ENCODE assay signal across 14 mouse cellular contexts in the genomic region with DNA sequence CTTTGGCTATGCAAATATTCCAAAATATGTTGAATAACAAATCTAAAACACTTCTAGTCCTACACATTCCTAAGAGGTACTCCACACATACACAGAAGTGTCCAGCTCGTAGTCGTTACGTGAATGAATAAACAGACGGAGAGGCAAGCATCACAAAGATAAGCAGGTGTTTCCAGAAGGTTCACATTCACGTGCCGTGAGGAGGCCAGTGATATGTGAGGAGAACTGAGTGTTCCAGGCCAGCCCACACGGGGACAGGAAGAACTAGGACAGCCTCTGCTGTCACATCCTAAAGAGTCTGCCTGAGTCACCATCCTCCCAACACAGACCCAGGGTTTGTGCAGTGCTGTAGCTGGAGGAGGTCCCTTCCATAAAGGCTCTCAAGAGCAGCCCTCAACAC. TPM values are rescaled to one million over a fixed set of nuclear protein-coding genes. Genes with fewer than 3 reads are reported as not detected.
A peak's percentile ranks its signal among the peaks of the same experiment; 100 is the strongest.
DNase-seq lines count a peak whose midpoint lies in the region; ATAC-seq and TF ChIP-seq lines count a peak whose summit lies in the region.
"Had no signal": no experiment of that assay in that cellular context is flagged by ENCODE, and none has a peak within 500 bp of the region (broad histone marks: within the 10 kb centered on the region; RNA-seq: fewer than 3 reads in every experiment).

No protein-coding gene starts in this region.

- DNase-seq in heart, embryonic 10.5 days (ENCODE audit: low spot score), result no peak
- no peak for DNase-seq in heart, adult 9 months (ENCODE audit: low spot score in 2 of 2)
- peak; percentile 25 to 31 for DNase-seq in right cerebral cortex, adult 2 months (ENCODE audit: low spot score in 2 of 2)
- no peak for DNase-seq in right cerebral cortex, postnatal 14 days
- peak; percentile 54 for DNase-seq in lung, adult 2 months
- no peak for DNase-seq in stomach, postnatal 0 days (ENCODE audit: low spot score)
- no peak for DNase-seq in thymus, postnatal 14 days
- DNase-seq: adrenal gland, adult 8-10 months; gastrocnemius, postnatal 10 days; kidney, adult 9 months had no signal

- no peak for TF ChIP-seq EP300 in stomach, postnatal 0 days (optimal IDR thresholded peaks at IDR 0.05)

- H3K9ac ChIP-seq in stomach, postnatal 0 days (ENCODE audit: low read length), result no peak overlapping the region
- H3K9ac ChIP-seq in kidney, embryonic 16.5 days (replicated peaks; ENCODE audit: low read length), result no peak overlapping the region
- H3K9ac ChIP-seq: hindbrain, embryonic 14.5 days; limb, embryonic 13.5 days had no signal

- H3K4me1 ChIP-seq in heart, embryonic 10.5 days, result peaks cover 17% of the 10 kb centered on the region
- peaks cover 7% of the 10 kb centered on the region; the same call in 1 of the 2 replicates for H3K4me1 ChIP-seq in lung, adult 2 months (ENCODE audit: control insufficient read depth, insufficient read depth, low read length)
- H3K4me1 ChIP-seq in stomach, postnatal 0 days (replicated peaks; ENCODE audit: control insufficient read depth, insufficient read depth), result no peaks in the 10 kb centered on the region
- no peaks in the 10 kb centered on the region for H3K4me1 ChIP-seq in kidney, embryonic 16.5 days (ENCODE audit: insufficient read depth, low read length)
- H3K4me1 ChIP-seq: limb, embryonic 13.5 days had no signal

- H3K4me3 ChIP-seq in heart, embryonic 10.5 days, result no peak overlapping the region
- H3K4me3 ChIP-seq in lung, adult 2 months (replicated peaks; ENCODE audit: extremely low read depth, low read depth, low read length), result no peak overlapping the region
- no peak overlapping the region for H3K4me3 ChIP-seq in stomach, postnatal 0 days (ENCODE audit: low read depth, low read length)
- H3K4me3 ChIP-seq in kidney, embryonic 16.5 days (ENCODE audit: low read length), result no peak overlapping the region
- H3K4me3 ChIP-seq: limb, embryonic 13.5 days had no signal

- H3K36me3 ChIP-seq in heart, embryonic 10.5 days, result no peaks in the 10 kb centered on the region
- H3K36me3 ChIP-seq in stomach, postnatal 0 days (ENCODE audit: control insufficient read depth, insufficient read depth, low read length), result no peaks in the 10 kb centered on the region
- H3K36me3 ChIP-seq in kidney, embryonic 16.5 days (ENCODE audit: insufficient read depth, low read length), result no peaks in the 10 kb centered on the region
- H3K36me3 ChIP-seq: limb, embryonic 13.5 days had no signal

- no peak for TF ChIP-seq POLR2A in lung, adult 2 months (IDR thresholded peaks at IDR 0.05; ENCODE audit: borderline replicate concordance, extremely low read depth, low read depth, low read length)

- WGBS in heart, embryonic 10.5 days, result 39% methylated on average over 7 of the region's 7 CpGs
- 32% methylated on average over 7 of the region's 7 CpGs for WGBS in lung, adult 2 months
- WGBS in stomach, postnatal 0 days, result 46% methylated on average over 7 of the region's 7 CpGs
- 84% methylated on average over 7 of the region's 7 CpGs for WGBS in kidney, embryonic 16.5 days

- H3K4me2 ChIP-seq in stomach, postnatal 0 days (replicated peaks; ENCODE audit: low read depth), result no peak overlapping the region
- no peak overlapping the region for H3K4me2 ChIP-seq in kidney, embryonic 16.5 days (replicated peaks; ENCODE audit: low read depth, low read length)
- H3K4me2 ChIP-seq: hindbrain, embryonic 14.5 days; limb, embryonic 13.5 days had no signal

- no peaks in the 10 kb centered on the region for H3K27me3 ChIP-seq in heart, embryonic 10.5 days (ENCODE audit: insufficient read depth, poor library complexity, severe bottlenecking)
- H3K27me3 ChIP-seq in stomach, postnatal 0 days (ENCODE audit: control insufficient read depth, insufficient read depth, low read length), result no peaks in the 10 kb centered on the region
- no peaks in the 10 kb centered on the region for H3K27me3 ChIP-seq in kidney, embryonic 16.5 days (ENCODE audit: insufficient read depth, low read length)
- H3K27me3 ChIP-seq: limb, embryonic 13.5 days had no signal

- no peaks in the 10 kb centered on the region for H3K9me3 ChIP-seq in heart, embryonic 10.5 days
- no peaks in the 10 kb centered on the region for H3K9me3 ChIP-seq in stomach, postnatal 0 days (ENCODE audit: control insufficient read depth, low read length)
- no peaks in the 10 kb centered on the region for H3K9me3 ChIP-seq in kidney, embryonic 16.5 days (ENCODE audit: low read length)
- H3K9me3 ChIP-seq: limb, embryonic 13.5 days had no signal

- TF ChIP-seq CTCF in lung, adult 2 months (IDR thresholded peaks at IDR 0.05; ENCODE audit: insufficient read depth, low read length), result no peak
- no peak for TF ChIP-seq CTCF in stomach, postnatal 0 days (IDR thresholded peaks at IDR 0.05; ENCODE audit: low read depth)

- peak; percentile 67; the same call in 1 of the 2 replicates for ATAC-seq in stomach, postnatal 0 days (ENCODE audit: low FRiP score, low TSS enrichment)
- no peak for ATAC-seq in kidney, embryonic 16.5 days (ENCODE audit: low FRiP score, low TSS enrichment)
- ATAC-seq: Patski had no signal

- H3K27ac ChIP-seq in heart, embryonic 10.5 days, result 0 out of 2 replicates have a peak overlapping the region, but pooled peaks have one; percentile 38
- H3K27ac ChIP-seq in stomach, postnatal 0 days (replicated peaks), result no peak overlapping the region
- no peak overlapping the region for H3K27ac ChIP-seq in kidney, embryonic 16.5 days (ENCODE audit: low read length)
- H3K27ac ChIP-seq: hindbrain, embryonic 14.5 days; limb, embryonic 13.5 days had no signal

RNA-seq across cellular contexts. Expression of gene Hopx, which starts 36.2 kb away (rescaled TPM):
- polyA plus RNA-seq in heart, embryonic 10.5 days (2016; fragmentation: Nextera tagmentation; extraction: Ambion mirVana), result 6.7 and 11.5 TPM in 2 replicates
- 592 and 698 TPM in 2 replicates for polyA plus RNA-seq in lung, adult 2 months (2012; rRNA removed)
- polyA plus RNA-seq in stomach, postnatal 0 days (2015; fragmentation: Nextera tagmentation; extraction: Ambion mirVana), result 26.6 and 30.2 TPM in 2 replicates
- polyA plus RNA-seq in kidney, embryonic 16.5 days (2015; fragmentation: Nextera tagmentation; extraction: Ambion mirVana), result 1.1 and 1.8 TPM in 2 replicates
- polyA plus RNA-seq: Patski had no signal

Comparison
In these comparisons a context has a peak if more than half of its experiments do, and no peak if none do; other contexts are left out.
1. DNase-seq: peak in right cerebral cortex, adult 2 months (2 of 2) and lung, adult 2 months (single experiment); none in heart, embryonic 10.5 days (single experiment), heart, adult 9 months (0 of 2), right cerebral cortex, postnatal 14 days (single experiment), stomach, postnatal 0 days (single experiment) and thymus, postnatal 14 days (single experiment).
2. RNA of gene Hopx, which starts 36.2 kb away (polyA plus RNA-seq): 592 to 698 TPM in lung, adult 2 months; 26.6 to 30.2 TPM in stomach, postnatal 0 days, 6.7 to 11.5 TPM in heart, embryonic 10.5 days and 1.1 to 1.8 TPM in kidney, embryonic 16.5 days; every median in the first group is over 10 times any median in the second.